ENCODE assay signal across 22 mouse cellular contexts in genomic region chr2:156764747-156765146, GRCm38 (mm10). TPM values are rescaled to one million over a fixed set of nuclear protein-coding genes. Genes with fewer than 3 reads are reported as not detected.
DNase-seq lines count a peak whose midpoint lies in the region; ATAC-seq and TF ChIP-seq lines count a peak whose summit lies in the region.
"Had no signal": no experiment of that assay in that cellular context is flagged by ENCODE, and none has a peak within 500 bp of the region (broad histone marks: within the 10 kb centered on the region; RNA-seq: fewer than 3 reads in every experiment).

No protein-coding gene starts in this region.

- WGBS in heart, embryonic 14.5 days: 36% methylated on average over 4 of the region's 4 CpGs
- 75% methylated on average over 4 of the region's 4 CpGs for WGBS in midbrain, embryonic 14.5 days
- 62% methylated on average over 4 of the region's 4 CpGs for WGBS in midbrain, embryonic 16.5 days

- H3K4me2 ChIP-seq in heart, embryonic 14.5 days (ENCODE audit: low read length): no peak overlapping the region
- no peak overlapping the region for H3K4me2 ChIP-seq in midbrain, embryonic 14.5 days (ENCODE audit: low read length)
- no peak overlapping the region for H3K4me2 ChIP-seq in midbrain, embryonic 16.5 days (ENCODE audit: low read length)

- intact Hi-C loops in gastrocnemius, adult 2 months (cut with DNase I): loop anchor here (5.0 kb wide), 1 partner anchor 42 kb away; no protein-coding TSS in a partner anchor
- intact Hi-C loops in heart, postnatal 10 days (cut with DNase I): loop anchor here (5.0 kb wide), 1 partner anchor 42 kb away; no protein-coding TSS in a partner anchor

- no peak for ATAC-seq in heart, embryonic 14.5 days (ENCODE audit: insufficient number of reproducible peaks, insufficient read depth, low FRiP score, low read depth)
- ATAC-seq in midbrain, embryonic 14.5 days (ENCODE audit: low FRiP score, low TSS enrichment): no peak
- ATAC-seq in midbrain, embryonic 16.5 days: no peak
- ATAC-seq: CD4-positive, CD25-positive, alpha-beta regulatory T cell, adult 4 months; intestine, embryonic 16.5 days; lung, postnatal 0 days; Patski had no signal

- H3K4me3 ChIP-seq in gastrocnemius, adult 2 months: no peak overlapping the region
- no peak overlapping the region for H3K4me3 ChIP-seq in heart, embryonic 14.5 days (ENCODE audit: control insufficient read depth in 1 of 2, insufficient read depth in 1 of 2, low read depth in 1 of 2, low read length in 2 of 2)
- no peak overlapping the region for H3K4me3 ChIP-seq in midbrain, embryonic 14.5 days (replicated peaks; ENCODE audit: low read depth, low read length)
- no peak overlapping the region for H3K4me3 ChIP-seq in midbrain, embryonic 16.5 days (ENCODE audit: low read depth, low read length)
- H3K4me3 ChIP-seq: midbrain, embryonic 10.5 days had no signal

- peaks cover 48% of the 10 kb centered on the region for H3K36me3 ChIP-seq in heart, embryonic 14.5 days (ENCODE audit: control insufficient read depth, insufficient read depth, low read length)
- H3K36me3 ChIP-seq in midbrain, embryonic 14.5 days (ENCODE audit: control insufficient read depth, insufficient read depth, low read length): peaks cover 53% of the 10 kb centered on the region
- peaks cover 30% of the 10 kb centered on the region for H3K36me3 ChIP-seq in midbrain, embryonic 16.5 days (ENCODE audit: control insufficient read depth, insufficient read depth, low read length)

- TF ChIP-seq CTCF in gastrocnemius, adult 2 months (IDR thresholded peaks at IDR 0.05): no peak

- no peak for DNase-seq in gastrocnemius, adult 2 months
- DNase-seq in gastrocnemius, postnatal 25 days: no peak
- DNase-seq in heart, postnatal 10 days: no peak
- DNase-seq in midbrain, embryonic 14.5 days: no peak
- peak; percentile 34 for DNase-seq in ZHBTc4 (ENCODE audit: low read depth, low spot score)
- no peak for DNase-seq in adipocyte (ENCODE audit: low spot score)
- DNase-seq: adrenal gland, adult 8-10 months; cerebellum, adult 11-12 months; kidney, adult 9 months; kidney, postnatal 36 days; layer of hippocampus, postnatal 36 days; liver; thymus, adult 2 months had no signal

- H3K4me1 ChIP-seq in heart, embryonic 14.5 days (ENCODE audit: control insufficient read depth in 2 of 2, insufficient read depth in 2 of 2, low read length in 2 of 2): peaks cover 6 to 7% of the 10 kb centered on the region in 2 experiments
- no peaks in the 10 kb centered on the region for H3K4me1 ChIP-seq in midbrain, embryonic 14.5 days (ENCODE audit: control insufficient read depth, insufficient read depth, low read length)
- no peaks in the 10 kb centered on the region for H3K4me1 ChIP-seq in midbrain, embryonic 16.5 days (ENCODE audit: control insufficient read depth, insufficient read depth, low read length)
- H3K4me1 ChIP-seq: midbrain, embryonic 10.5 days had no signal

- H3K27ac ChIP-seq in gastrocnemius, adult 2 months: peak overlapping the region; percentile 67
- H3K27ac ChIP-seq in heart, embryonic 14.5 days (replicated peaks in 1 of 2; ENCODE audit: control insufficient read depth in 1 of 2, insufficient read depth in 1 of 2, low read depth in 2 of 2, low read length in 2 of 2): peak overlapping the region; percentile 14 to 53; a peak in 3 of 4 replicates
- 0 out of 2 replicates have a peak overlapping the region, but pooled peaks have one; percentile 8 for H3K27ac ChIP-seq in midbrain, embryonic 14.5 days (replicated peaks; ENCODE audit: low read depth, low read length)
- no peak overlapping the region for H3K27ac ChIP-seq in midbrain, embryonic 16.5 days (ENCODE audit: low read length)
- H3K27ac ChIP-seq: hindbrain, postnatal 0 days; midbrain, embryonic 10.5 days; stomach, postnatal 0 days had no signal

- no peaks in the 10 kb centered on the region for H3K27me3 ChIP-seq in heart, embryonic 14.5 days (ENCODE audit: control insufficient read depth, insufficient read depth, low read length)
- no peaks in the 10 kb centered on the region for H3K27me3 ChIP-seq in midbrain, embryonic 14.5 days (ENCODE audit: control insufficient read depth, insufficient read depth, low read length)
- no peaks in the 10 kb centered on the region for H3K27me3 ChIP-seq in midbrain, embryonic 16.5 days (ENCODE audit: control insufficient read depth, insufficient read depth, low read depth, low read length)
- H3K27me3 ChIP-seq: Patski had no signal

- no peaks in the 10 kb centered on the region for H3K9me3 ChIP-seq in heart, embryonic 14.5 days (ENCODE audit: control insufficient read depth, low read length)
- H3K9me3 ChIP-seq in midbrain, embryonic 14.5 days (ENCODE audit: control insufficient read depth, low read length): no peaks in the 10 kb centered on the region
- no peaks in the 10 kb centered on the region for H3K9me3 ChIP-seq in midbrain, embryonic 16.5 days (replicated peaks; ENCODE audit: control insufficient read depth, low read length, poor library complexity, severe bottlenecking)
- H3K9me3 ChIP-seq: midbrain, embryonic 10.5 days had no signal

- H3K9ac ChIP-seq in heart, embryonic 14.5 days (ENCODE audit: low read length): no peak overlapping the region
- H3K9ac ChIP-seq in midbrain, embryonic 14.5 days (replicated peaks; ENCODE audit: low read length): no peak overlapping the region
- no peak overlapping the region for H3K9ac ChIP-seq in midbrain, embryonic 16.5 days (ENCODE audit: low read depth, low read length)

RNA-seq across cellular contexts. Expression of gene Myl9, which starts 10.5 kb away (rescaled TPM):
- total RNA-seq in gastrocnemius, adult 2 months (2021): 10 to 100 TPM; 41.2 to 50.0 TPM
- 10 to 100 TPM; 63.4 to 81.7 TPM for total RNA-seq in gastrocnemius, postnatal 25 days (2021)
- polyA plus RNA-seq in heart, embryonic 14.5 days (2014; fragmentation: Nextera tagmentation; extraction: Ambion mirVana): 2,013 and 2,167 TPM in 2 replicates
- total RNA-seq in heart, postnatal 10 days (2021): 100 to 1,000 TPM; 391 to 523 TPM
- polyA plus RNA-seq in midbrain, embryonic 14.5 days (2014; fragmentation: Nextera tagmentation; extraction: Ambion mirVana): 22.5 and 33.0 TPM in 2 replicates
- polyA plus RNA-seq in midbrain, embryonic 16.5 days (2015; fragmentation: Nextera tagmentation; extraction: Ambion mirVana): 33.7 and 38.8 TPM in 2 replicates
- polyA plus RNA-seq: CD4-positive, CD25-positive, alpha-beta regulatory T cell, adult 4 months had no signal

Comparison
In these comparisons a context has a peak if more than half of its experiments do, and no peak if none do; other contexts are left out.
1. RNA of gene Myl9, which starts 10.5 kb away (total RNA-seq): 391 to 523 TPM in heart, postnatal 10 days; 63.4 to 81.7 TPM in gastrocnemius, postnatal 25 days and 41.2 to 50.0 TPM in gastrocnemius, adult 2 months; every median in the first group is over 4 times any median in the second.